Mouse (Mus musculus) kidney, postnatal 14 days (tissue): ENCODE measurements at regions not wholly inside any gene's neighbourhood (a gene's known extent, or its start where the extent isn't known, plus 50 kb on each side); places are given as distances from the start of the nearest gene placed in this dataset.

Experiments used
- DNase-seq: peaks from one replicate; pipeline ENCODE4 v3.0.0; 2022; ENCODE audit warnings: mixed read lengths

GRCm38 (mm10) chr12:86579716-86580115 is 98.8 kb upstream of the Vash1 start:
- DNase-seq: no peak

- peak; percentile 2 for DNase-seq
Observed at GRCm38 (mm10) chr12:86580132-86580718, 98.3 kb upstream of the Vash1 start.

GRCm38 (mm10) chr12:86582076-86582475 is 96.4 kb upstream of the Vash1 start:
- DNase-seq: peak; percentile 9

GRCm38 (mm10) chr12:86588010-86588409 is 90.5 kb upstream of the Vash1 start:
- no peak for DNase-seq

- DNase-seq: no peak
Observed at GRCm38 (mm10) chr12:86592509-86592908, 86.0 kb upstream of the Vash1 start.

- no peak for DNase-seq
Observed at GRCm38 (mm10) chr12:86594647-86595046, 83.9 kb upstream of the Vash1 start.

GRCm38 (mm10) chr12:86600041-86600440 is 78.5 kb upstream of the Vash1 start:
- no peak for DNase-seq

GRCm38 (mm10) chr12:86603521-86603920 is 75.0 kb upstream of the Vash1 start:
- no peak for DNase-seq

GRCm38 (mm10) chr12:86612431-86613040 is 66.0 kb upstream of the Vash1 start:
- peak; percentile 10 for DNase-seq

- peak; percentile 62 for DNase-seq
Observed at GRCm38 (mm10) chr12:86614156-86614555, 64.3 kb upstream of the Vash1 start.

GRCm38 (mm10) chr12:86616327-86616726 is 62.2 kb upstream of the Vash1 start:
- DNase-seq: no peak

GRCm38 (mm10) chr12:86624195-86624594 is 54.3 kb upstream of the Vash1 start:
- DNase-seq: no peak

GRCm38 (mm10) chr12:86626684-86627083 is 51.8 kb upstream of the Vash1 start:
- DNase-seq: peak; percentile 11

- peak; percentile 17 for DNase-seq
Observed at GRCm38 (mm10) chr12:86628050-86628782, 50.3 kb upstream of the Vash1 start.
